Mouse (Mus musculus): ENCODE measurements at regions not wholly inside any gene's neighbourhood (a gene's known extent, or its start where the extent isn't known, plus 50 kb on each side); places are given as distances from the start of the nearest gene placed in this dataset.

DNA sequence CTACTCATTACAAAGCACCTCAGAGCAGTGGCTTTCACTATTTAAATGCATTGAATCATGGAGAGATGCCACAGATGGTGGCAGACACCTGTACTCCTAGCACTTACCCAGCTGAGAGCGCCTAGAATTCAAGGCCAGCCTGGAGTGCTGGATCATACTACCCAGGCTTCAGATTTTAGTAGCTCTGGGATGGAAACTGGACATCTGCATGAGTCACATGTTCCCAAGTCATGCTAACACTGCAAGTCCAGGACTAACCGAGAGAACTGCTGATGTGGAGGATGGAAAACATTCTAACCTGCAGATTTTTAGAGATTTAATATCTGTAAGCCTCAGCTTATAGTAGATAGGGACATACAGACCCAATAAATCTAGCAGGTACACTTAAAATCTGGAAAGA lies 1384.3 kb downstream of the Gsdmc2 start:
- Histone ChIP-seq H3K4me1 (ENCODE audit: control insufficient read depth, insufficient read depth, low read length) (0 out of 2 replicates have a peak, but pooled peaks cover 2% of the 10 kb centered on the region), H3K4me2 (ENCODE audit: low read length) (no peak overlapping the region), H3K36me3 (ENCODE audit: control insufficient read depth, insufficient read depth, low read length) (no peaks in the 10 kb centered on the region), H3K9me3 (replicated peaks; ENCODE audit: control insufficient read depth, low read length, poor library complexity, severe bottlenecking) (no peaks in the 10 kb centered on the region), H3K9ac (ENCODE audit: low read depth, low read length) (no peak overlapping the region), H3K27ac (ENCODE audit: low read length) (no peak overlapping the region), H3K4me3 (ENCODE audit: low read depth, low read length) (no peak overlapping the region), H3K27me3 (ENCODE audit: control insufficient read depth, insufficient read depth, low read depth, low read length) (no peaks in the 10 kb centered on the region)
- WGBS, result 84% methylated on average over 2 of the region's 2 CpGs
- ATAC-seq, result no peak

DNA sequence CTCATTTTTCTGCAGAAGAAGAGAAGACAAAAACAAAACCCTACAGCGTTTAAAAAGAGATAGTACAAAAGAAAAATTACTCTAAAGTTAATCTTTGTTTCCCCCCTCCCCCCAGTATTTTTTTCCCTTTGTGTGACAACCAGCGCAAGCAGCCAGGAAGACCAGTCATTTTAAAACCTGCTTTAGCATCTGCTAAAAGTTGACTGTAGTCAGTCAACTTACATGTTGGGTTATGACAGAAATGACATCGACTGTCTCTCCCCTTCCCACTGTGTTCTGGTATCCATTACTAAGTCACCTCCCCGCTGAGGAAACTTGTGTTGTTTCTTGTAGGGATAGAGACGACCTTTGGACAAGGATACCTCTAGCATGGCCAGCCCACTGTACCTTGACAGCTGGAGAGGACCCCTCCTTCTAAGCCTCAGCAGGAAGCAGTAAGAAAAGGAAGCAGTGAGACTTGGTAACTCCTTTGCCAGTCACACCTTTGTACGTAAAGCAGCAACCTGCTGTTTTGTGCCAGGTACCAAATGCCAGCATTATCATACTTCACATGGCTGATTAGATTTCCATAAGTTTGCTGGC lies 1384.9 kb downstream of the Gsdmc2 start:
- WGBS, result 78% methylated on average over 6 of the region's 6 CpGs
- H3K27me3 ChIP-seq (ENCODE audit: control insufficient read depth, insufficient read depth, low read depth, low read length), result no peaks in the 10 kb centered on the region
- ATAC-seq, result no peak

DNA sequence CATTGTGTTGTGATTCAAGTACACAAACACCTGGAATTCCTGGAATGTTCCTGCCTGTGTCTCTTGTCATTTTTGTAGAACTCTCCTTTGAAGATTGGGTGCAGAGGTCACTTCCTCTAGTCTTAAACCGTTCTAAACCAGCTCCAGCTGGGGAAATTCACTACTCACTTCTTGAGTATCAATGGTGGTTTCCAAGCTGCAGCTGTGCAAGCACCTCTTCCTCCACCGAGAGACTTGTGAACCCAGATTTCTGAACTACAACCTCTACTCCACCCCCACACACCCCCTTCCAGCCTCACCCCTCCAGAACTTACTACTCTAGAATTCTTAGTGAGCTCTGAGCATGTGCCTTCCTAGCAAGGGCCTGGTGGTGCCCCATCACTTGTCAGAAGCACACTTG lies 1387.0 kb downstream of the Gsdmc2 start:
- no peaks in the 10 kb centered on the region for H3K27me3 ChIP-seq (ENCODE audit: control insufficient read depth, insufficient read depth, low read depth, low read length)
- no peaks in the 10 kb centered on the region for H3K36me3 ChIP-seq (ENCODE audit: control insufficient read depth, insufficient read depth, low read length)
- no peak overlapping the region for H3K4me2 ChIP-seq (ENCODE audit: low read length)
- ATAC-seq, result no peak
- no peaks in the 10 kb centered on the region for H3K9me3 ChIP-seq (replicated peaks; ENCODE audit: control insufficient read depth, low read length, poor library complexity, severe bottlenecking)
- no peak overlapping the region for H3K27ac ChIP-seq (ENCODE audit: low read length)
- 64% methylated on average over 2 of the region's 2 CpGs for WGBS
- no peak overlapping the region for H3K9ac ChIP-seq (ENCODE audit: low read depth, low read length)
- H3K4me1 ChIP-seq (ENCODE audit: control insufficient read depth, insufficient read depth, low read length), result 0 out of 2 replicates have a peak, but pooled peaks cover 2% of the 10 kb centered on the region
- no peak overlapping the region for H3K4me3 ChIP-seq (ENCODE audit: low read depth, low read length)

More for the DNA sequence above, 1384.9 kb downstream of the Gsdmc2 start:
- no peak overlapping the region for H3K4me3 ChIP-seq (ENCODE audit: low read depth, low read length)
- no peaks in the 10 kb centered on the region for H3K36me3 ChIP-seq (ENCODE audit: control insufficient read depth, insufficient read depth, low read length)
- no peak overlapping the region for H3K9ac ChIP-seq (ENCODE audit: low read depth, low read length)
- H3K27ac ChIP-seq (ENCODE audit: low read length), result no peak overlapping the region
- H3K4me1 ChIP-seq (ENCODE audit: control insufficient read depth, insufficient read depth, low read length), result 0 out of 2 replicates have a peak, but pooled peaks cover 2% of the 10 kb centered on the region
- no peak overlapping the region for H3K4me2 ChIP-seq (ENCODE audit: low read length)
- no peaks in the 10 kb centered on the region for H3K9me3 ChIP-seq (replicated peaks; ENCODE audit: control insufficient read depth, low read length, poor library complexity, severe bottlenecking)

DNA sequence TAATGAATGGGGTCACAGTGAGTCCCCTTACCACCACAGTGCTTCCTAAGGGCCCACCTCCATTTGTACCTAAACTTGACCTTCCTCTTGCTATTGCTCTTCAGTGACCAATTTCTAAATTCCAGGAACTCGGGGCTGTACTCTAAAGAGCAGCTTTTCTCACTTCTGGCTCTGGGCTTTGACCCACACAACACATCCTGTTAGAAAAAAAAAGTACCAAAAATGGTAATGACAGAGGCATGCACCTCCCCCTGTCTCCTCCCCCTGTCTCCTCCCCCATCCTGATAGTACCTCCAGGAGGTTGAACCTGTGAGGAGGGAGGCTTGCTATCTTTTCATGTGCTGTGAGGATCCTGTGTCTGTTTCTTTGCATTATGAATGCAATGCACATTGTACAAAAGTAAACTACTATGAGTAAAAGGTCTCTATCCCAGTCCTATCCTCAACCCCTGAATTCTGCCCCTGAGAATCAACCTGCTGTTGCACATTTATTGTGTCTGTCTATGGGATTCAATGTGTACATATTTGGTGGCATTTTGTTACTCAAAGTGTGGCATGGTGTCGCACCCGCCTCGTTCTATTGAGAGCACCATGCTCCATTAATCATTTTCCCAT lies 1387.8 kb downstream of the Gsdmc2 start:
- no peak overlapping the region for H3K4me3 ChIP-seq (ENCODE audit: low read depth, low read length)
- no peaks in the 10 kb centered on the region for H3K9me3 ChIP-seq (replicated peaks; ENCODE audit: control insufficient read depth, low read length, poor library complexity, severe bottlenecking)
- H3K4me2 ChIP-seq (ENCODE audit: low read length), result no peak overlapping the region
- no peaks in the 10 kb centered on the region for H3K4me1 ChIP-seq (ENCODE audit: control insufficient read depth, insufficient read depth, low read length)
- H3K27ac ChIP-seq (ENCODE audit: low read length), result no peak overlapping the region
- H3K27me3 ChIP-seq (ENCODE audit: control insufficient read depth, insufficient read depth, low read depth, low read length), result no peaks in the 10 kb centered on the region
- no peak for ATAC-seq
- no peaks in the 10 kb centered on the region for H3K36me3 ChIP-seq (ENCODE audit: control insufficient read depth, insufficient read depth, low read length)
- WGBS, result 83% methylated on average over 4 of the region's 4 CpGs
- no peak overlapping the region for H3K9ac ChIP-seq (ENCODE audit: low read depth, low read length)

DNA sequence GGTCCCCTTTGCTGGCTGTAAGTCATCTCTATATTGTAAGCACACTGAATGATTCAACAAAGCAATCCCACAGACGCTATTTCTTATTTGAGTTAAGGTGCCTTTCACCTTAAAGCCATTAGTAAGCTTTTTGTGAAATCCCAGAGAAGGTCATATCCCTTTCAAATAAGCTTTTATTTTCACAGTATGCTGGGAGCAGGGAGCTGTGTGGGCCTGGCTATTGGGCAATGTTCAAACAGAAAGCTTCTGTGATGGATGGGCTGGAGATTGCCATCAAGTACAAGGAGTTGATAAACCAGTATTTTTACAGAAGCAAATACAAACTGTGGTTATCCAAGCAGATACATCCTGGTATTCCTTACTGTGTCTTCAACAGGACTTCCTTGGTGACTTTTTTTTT lies 1389.0 kb downstream of the Gsdmc2 start:
- Histone ChIP-seq H3K36me3 (ENCODE audit: control insufficient read depth, insufficient read depth, low read length) (no peaks in the 10 kb centered on the region), H3K4me2 (ENCODE audit: low read length) (no peak overlapping the region), H3K4me3 (ENCODE audit: low read depth, low read length) (no peak overlapping the region), H3K9me3 (replicated peaks; ENCODE audit: control insufficient read depth, low read length, poor library complexity, severe bottlenecking) (no peaks in the 10 kb centered on the region), H3K27ac (ENCODE audit: low read length) (no peak overlapping the region), H3K4me1 (ENCODE audit: control insufficient read depth, insufficient read depth, low read length) (no peaks in the 10 kb centered on the region), H3K9ac (ENCODE audit: low read depth, low read length) (no peak overlapping the region), H3K27me3 (ENCODE audit: control insufficient read depth, insufficient read depth, low read depth, low read length) (no peaks in the 10 kb centered on the region)
- no peak for ATAC-seq
- 70% methylated on average over 1 of the region's 1 CpGs for WGBS

DNA sequence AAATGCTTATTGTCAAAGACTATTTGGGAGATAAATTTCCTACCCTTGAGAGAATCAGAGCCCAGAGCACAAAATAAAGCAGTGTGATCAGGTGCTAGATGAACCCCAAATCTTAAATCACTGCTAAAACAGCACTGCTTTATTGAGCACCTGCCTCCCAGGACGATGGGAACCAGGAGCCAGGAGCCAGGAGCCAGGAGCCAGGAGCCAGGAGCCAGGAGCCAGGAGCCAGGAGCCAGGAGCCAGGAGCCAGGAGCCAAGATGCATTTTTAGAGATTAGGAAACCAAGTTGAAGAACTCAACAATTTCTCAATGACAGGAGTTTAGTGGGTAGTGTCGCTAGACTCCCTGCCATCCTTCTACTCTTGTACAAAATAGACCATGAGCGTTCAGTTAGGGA lies 1396.9 kb downstream of the Gsdmc2 start:
- H3K27me3 ChIP-seq (ENCODE audit: control insufficient read depth, insufficient read depth, low read depth, low read length), result no peaks in the 10 kb centered on the region
- no peak overlapping the region for H3K4me3 ChIP-seq (ENCODE audit: low read depth, low read length)
- 87% methylated on average over 3 of the region's 3 CpGs for WGBS
- no peak overlapping the region for H3K4me2 ChIP-seq (ENCODE audit: low read length)
- H3K9ac ChIP-seq (ENCODE audit: low read depth, low read length), result no peak overlapping the region
- no peak overlapping the region for H3K27ac ChIP-seq (ENCODE audit: low read length)
- H3K4me1 ChIP-seq (ENCODE audit: control insufficient read depth, insufficient read depth, low read length), result no peaks in the 10 kb centered on the region
- no peak for ATAC-seq
- no peaks in the 10 kb centered on the region for H3K36me3 ChIP-seq (ENCODE audit: control insufficient read depth, insufficient read depth, low read length)
- H3K9me3 ChIP-seq (replicated peaks; ENCODE audit: control insufficient read depth, low read length, poor library complexity, severe bottlenecking), result no peaks in the 10 kb centered on the region

DNA sequence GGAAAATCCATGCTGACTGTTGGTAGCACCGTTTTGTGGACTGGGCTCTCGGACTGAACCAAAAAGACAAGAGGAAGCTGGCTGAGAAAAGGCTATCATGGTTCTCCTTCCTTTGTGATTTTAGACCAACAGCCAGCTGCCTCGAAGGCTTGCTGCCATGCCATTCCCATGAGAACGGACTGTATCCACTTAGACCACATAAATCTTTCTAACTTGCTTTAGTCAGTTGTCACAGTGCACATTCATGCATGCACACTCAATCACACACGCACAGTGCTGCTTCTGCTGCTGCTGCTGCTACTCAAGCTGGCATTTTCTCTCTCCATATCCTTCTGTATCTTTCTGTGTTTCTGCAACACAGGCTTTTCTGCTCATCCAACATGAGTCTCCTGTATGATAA lies 1405.8 kb downstream of the Gsdmc2 start:
- ATAC-seq, result no peak
- H3K27ac ChIP-seq (ENCODE audit: low read length), result no peak overlapping the region

DNA sequence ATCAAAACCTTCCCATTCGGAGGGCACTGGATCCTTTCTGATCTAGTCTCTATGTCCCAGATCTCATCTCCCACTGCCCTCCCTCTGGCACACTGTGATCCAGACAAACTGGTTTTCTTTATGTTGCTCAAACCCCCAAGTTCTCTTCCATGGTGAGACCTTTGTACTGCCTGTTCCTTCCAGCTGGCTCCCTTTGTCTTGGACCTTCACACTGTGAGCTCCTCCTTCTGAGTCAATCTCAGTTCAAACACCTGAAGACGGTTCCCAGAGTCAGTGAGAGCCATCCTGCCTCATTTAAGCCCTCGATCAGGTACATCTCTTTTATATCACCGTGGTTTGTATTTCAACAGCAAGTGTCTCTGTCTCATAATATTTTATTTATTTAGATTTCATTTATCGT lies 1408.3 kb downstream of the Gsdmc2 start:
- H3K4me2 ChIP-seq (ENCODE audit: low read length), result no peak overlapping the region
- no peak overlapping the region for H3K4me3 ChIP-seq (ENCODE audit: low read depth, low read length)
- WGBS, result 85% methylated on average over 5 of the region's 5 CpGs
- ATAC-seq, result no peak
- H3K9ac ChIP-seq (ENCODE audit: low read depth, low read length), result no peak overlapping the region
- H3K27me3 ChIP-seq (ENCODE audit: control insufficient read depth, insufficient read depth, low read depth, low read length), result no peaks in the 10 kb centered on the region
- H3K9me3 ChIP-seq (replicated peaks; ENCODE audit: control insufficient read depth, low read length, poor library complexity, severe bottlenecking), result no peaks in the 10 kb centered on the region
- H3K27ac ChIP-seq (ENCODE audit: low read length), result no peak overlapping the region
- H3K36me3 ChIP-seq (ENCODE audit: control insufficient read depth, insufficient read depth, low read length), result no peaks in the 10 kb centered on the region
- no peaks in the 10 kb centered on the region for H3K4me1 ChIP-seq (ENCODE audit: control insufficient read depth, insufficient read depth, low read length)

More for the DNA sequence above, 1405.8 kb downstream of the Gsdmc2 start:
- Histone ChIP-seq H3K9ac (ENCODE audit: low read depth, low read length) (no peak overlapping the region), H3K9me3 (replicated peaks; ENCODE audit: control insufficient read depth, low read length, poor library complexity, severe bottlenecking) (no peaks in the 10 kb centered on the region), H3K4me3 (ENCODE audit: low read depth, low read length) (no peak overlapping the region), H3K27me3 (ENCODE audit: control insufficient read depth, insufficient read depth, low read depth, low read length) (no peaks in the 10 kb centered on the region), H3K4me2 (ENCODE audit: low read length) (no peak overlapping the region), H3K36me3 (ENCODE audit: control insufficient read depth, insufficient read depth, low read length) (no peaks in the 10 kb centered on the region), H3K4me1 (ENCODE audit: control insufficient read depth, insufficient read depth, low read length) (no peaks in the 10 kb centered on the region)
- WGBS, result 92% methylated on average over 5 of the region's 5 CpGs

DNA sequence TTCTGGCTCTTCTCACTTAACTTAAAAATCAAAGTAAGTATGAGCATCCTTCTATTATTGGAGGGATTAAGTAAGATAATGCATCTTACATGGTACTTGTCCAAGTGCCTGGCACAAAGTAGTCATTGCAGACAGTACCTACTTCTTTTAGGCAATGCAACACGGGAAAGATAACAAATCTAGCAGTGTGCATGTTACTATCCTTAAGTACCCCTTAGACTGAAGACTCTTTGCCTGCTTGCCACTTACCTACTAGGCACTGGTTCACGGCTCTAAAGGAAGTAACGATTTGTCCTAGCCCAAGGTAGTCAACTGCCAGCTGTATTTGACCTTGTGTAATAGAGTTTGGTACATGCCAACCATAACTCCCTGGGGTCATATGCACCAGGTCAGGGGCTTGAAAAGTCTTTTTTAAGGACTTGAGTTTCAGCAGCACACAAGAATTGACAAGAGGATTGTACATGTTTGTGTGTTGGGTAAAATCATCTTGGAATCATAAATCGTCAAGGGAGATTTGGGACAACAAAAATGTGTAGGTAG lies 1409.8 kb downstream of the Gsdmc2 start:
- no peaks in the 10 kb centered on the region for H3K9me3 ChIP-seq (replicated peaks; ENCODE audit: control insufficient read depth, low read length, poor library complexity, severe bottlenecking)
- H3K9ac ChIP-seq (ENCODE audit: low read depth, low read length), result no peak overlapping the region
- no peak for ATAC-seq
- H3K27ac ChIP-seq (ENCODE audit: low read length), result no peak overlapping the region
- no peaks in the 10 kb centered on the region for H3K36me3 ChIP-seq (ENCODE audit: control insufficient read depth, insufficient read depth, low read length)
- no peaks in the 10 kb centered on the region for H3K27me3 ChIP-seq (ENCODE audit: control insufficient read depth, insufficient read depth, low read depth, low read length)
- no peak overlapping the region for H3K4me2 ChIP-seq (ENCODE audit: low read length)
- WGBS, result 95% methylated on average over 4 of the region's 4 CpGs
- H3K4me3 ChIP-seq (ENCODE audit: low read depth, low read length), result no peak overlapping the region
- H3K4me1 ChIP-seq (ENCODE audit: control insufficient read depth, insufficient read depth, low read length), result no peaks in the 10 kb centered on the region
